Mouse (Mus musculus): ENCODE data around the gene H2-K1.

Gene H2-K1

GRCm38 (mm10) chr17:33954646-33955554, 45.2 kb downstream of the H2-K1 start:
- WGBS, result under 1% methylated on average over 33 of the region's 33 CpGs

GRCm38 (mm10) chr17:33953961-33954565, 46.1 kb downstream of the H2-K1 start:
- WGBS, result 16% methylated on average over 5 of the region's 5 CpGs

GRCm38 (mm10) chr17:33953310-33953709, 46.8 kb downstream of the H2-K1 start:
- WGBS, result 82% methylated on average over 3 of the region's 3 CpGs

- 66% methylated on average over 4 of the region's 4 CpGs for WGBS
Measured at GRCm38 (mm10) chr17:33952879-33953278, 47.3 kb downstream of the H2-K1 start.

GRCm38 (mm10) chr17:33952015-33952414, 48.1 kb downstream of the H2-K1 start:
- WGBS, result 77% methylated on average over 13 of the region's 13 CpGs

GRCm38 (mm10) chr17:33951021-33951946, 48.9 kb downstream of the H2-K1 start, which contains the start of gene B3galt4:
Gene B3galt4 (minus strand): TSS chr17:33951488.
- WGBS, result under 1% methylated on average over 45 of the region's 45 CpGs

GRCm38 (mm10) chr17:33950131-33950625, 50.0 kb downstream of the H2-K1 start:
- 57% methylated on average over 10 of the region's 10 CpGs for WGBS

GRCm38 (mm10) chr17:33948905-33949537, 51.1 kb downstream of the H2-K1 start:
- 88% methylated on average over 19 of the region's 19 CpGs for WGBS

- WGBS, result 86% methylated on average over 22 of the region's 22 CpGs
Measured at GRCm38 (mm10) chr17:33948090-33948904, 51.9 kb downstream of the H2-K1 start.

GRCm38 (mm10) chr17:33947430-33948089, 52.6 kb downstream of the H2-K1 start:
- 59% methylated on average over 10 of the region's 10 CpGs for WGBS

Measured in cerebral cortex, adult 2 months (tissue).